Mouse (Mus musculus) C2C12 (cell line): ENCODE data around the gene Baz2b.

Experiments used
- CEBPB ChIP-seq: IDR thresholded peaks from one replicate; pipeline ENCODE4 v1.6.1; 2011; ENCODE audit warnings: low read depth, mild to moderate bottlenecking, control low read depth, moderate library complexity
- CTCF ChIP-seq: IDR thresholded peaks from one replicate; pipeline ENCODE4 v1.5.1; 2011; ENCODE audit not compliant: control insufficient read depth, insufficient read depth, insufficient read length
- FOSL1 ChIP-seq: IDR thresholded peaks from one replicate; pipeline ENCODE4 v1.8.0; 2011; ENCODE audit warnings: mild to moderate bottlenecking, low read length; ENCODE audit not compliant: poor library complexity, insufficient read depth, severe bottlenecking
- MAX ChIP-seq: IDR thresholded peaks from one replicate; pipeline ENCODE4 v1.6.1; 2011; ENCODE audit warnings: mild to moderate bottlenecking, control low read depth
- MYOD1 ChIP-seq: IDR thresholded peaks from one replicate; pipeline ENCODE4 v1.6.1; 2011; ENCODE audit warnings: low read depth; ENCODE audit not compliant: control insufficient read depth, insufficient read length
- USF1 ChIP-seq: IDR thresholded peaks from one replicate; pipeline ENCODE4 v1.6.1; 2011; ENCODE audit warnings: low read depth, mild to moderate bottlenecking, control low read depth, moderate library complexity

DNA sequence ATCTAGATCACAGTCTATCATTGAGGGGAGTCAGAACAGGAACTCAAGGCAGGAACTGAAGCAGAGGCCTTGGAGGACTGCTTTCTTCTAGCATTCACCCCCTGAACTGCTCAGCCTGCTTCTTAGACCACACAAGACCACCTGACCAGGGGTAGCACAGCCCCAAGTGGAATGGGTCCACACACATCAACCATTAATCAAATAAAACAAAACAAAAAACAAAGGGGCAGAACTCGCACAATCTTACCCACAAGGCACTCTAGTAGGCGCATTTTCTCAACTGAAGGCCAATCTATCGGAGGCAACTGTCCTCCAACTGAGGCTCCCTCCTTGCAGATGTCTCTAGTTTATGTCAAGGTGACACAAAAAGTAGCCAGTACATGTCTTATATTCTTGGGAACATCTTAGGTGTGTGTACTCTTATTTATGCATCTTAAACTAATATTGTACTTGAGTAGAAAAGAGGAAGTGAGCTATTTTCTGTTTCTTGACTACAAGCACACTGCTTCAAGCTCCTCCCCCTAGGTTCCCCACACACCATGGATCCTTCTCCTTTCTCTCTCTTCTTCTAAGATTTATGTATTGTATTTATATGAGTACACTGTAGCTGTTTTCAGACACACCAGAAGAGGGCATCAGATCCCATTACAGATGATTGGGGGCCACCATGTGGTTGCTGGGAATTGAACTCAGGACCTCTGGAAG lies 189.9 kb downstream of the Baz2b start:
- TF ChIP-seq CTCF = no peak
- no peak for TF ChIP-seq MYOD1
- no peak for TF ChIP-seq FOSL1
- no peak for TF ChIP-seq CEBPB
- no peak for TF ChIP-seq USF1
- TF ChIP-seq MAX = no peak
